Mouse (Mus musculus) activated CD4-positive, CD25-positive, alpha-beta regulatory T cell (primary cell): ENCODE data around the gene Map4k2. TPM values are rescaled to one million over a fixed set of nuclear protein-coding genes. Genes with fewer than 3 reads are reported as not detected.

Experiments used
- polyA plus RNA-seq, 2 experiments: library from polyadenylated mRNA; unstranded; fragments of 100-300 nt; shearing (Covaris generic); gene quantifications; one replicate each; pipeline ENCODE4 v1.2.1; 2017

The Map4k2 gene
- polyA plus RNA-seq: 100 to 1,000 TPM; 151 to 161 TPM

GRCm38 (mm10) chr19:6340524-6341452, at the start of gene Map4k2:
Gene Map4k2 (plus strand): TSS chr19:6341135.

GRCm38 (mm10) chr19:6306137-6306551, 34.8 kb upstream of the Map4k2 start, which contains the start of gene Cdc42bpg:
Gene Cdc42bpg (plus strand): TSS chr19:6306456.

GRCm38 (mm10) chr19:6334673-6335457, 6.1 kb upstream of the Map4k2 start, which contains the start of gene Men1:
Gene Men1 (plus strand): TSS chr19:6334979.

GRCm38 (mm10) chr19:6363411-6364240, 22.7 kb downstream of the Map4k2 start, which contains the start of gene Sf1:
Gene Sf1 (plus strand): TSS chr19:6363690.

GRCm38 (mm10) chr19:6384128-6384527, 43.2 kb downstream of the Map4k2 start, which contains the start of gene Pygm:
Gene Pygm (plus strand): TSS chr19:6384399.

GRCm38 (mm10) chr19:6399285-6400095, 58.6 kb downstream of the Map4k2 start, which contains the start of gene Rasgrp2:
Gene Rasgrp2 (plus strand): TSS chr19:6399340.

Other genes starting within 250 kb of the Map4k2 start
- gene AC131692.1, start 246.7 kb upstream of the Map4k2 start, polyA plus RNA-seq: not detected
- gene Naaladl1, start 235.4 kb upstream of the Map4k2 start, polyA plus RNA-seq: under 1 TPM in 1 of 2 experiments, not detected in 1; 0.18 TPM
- gene Sac3d1, start 222.5 kb upstream of the Map4k2 start, polyA plus RNA-seq: 10 to 100 TPM; 13.8 to 33.6 TPM
- 10 to 100 TPM; 30.2 to 35.6 TPM for gene Snx15, start 212.8 kb upstream of the Map4k2 start, polyA plus RNA-seq
- gene Batf2, start 200.2 kb upstream of the Map4k2 start, polyA plus RNA-seq: under 1 TPM in 1 of 2 experiments, not detected in 1; 0.75 TPM
- 10 to 100 TPM; 14.8 to 26.8 TPM for gene Arl2, start 199.6 kb upstream of the Map4k2 start, polyA plus RNA-seq
- not detected for gene Majin, start 156.7 kb upstream of the Map4k2 start, polyA plus RNA-seq
- not detected for gene Gpha2, start 114.8 kb upstream of the Map4k2 start, polyA plus RNA-seq
- 10 to 100 TPM; 11.2 to 16.8 TPM for gene Ppp2r5b, start 105.3 kb upstream of the Map4k2 start, polyA plus RNA-seq
- gene Atg2a, start 99.5 kb upstream of the Map4k2 start, polyA plus RNA-seq: 10 to 100 TPM; 13.3 to 32.4 TPM
- gene Ehd1, start 64.4 kb upstream of the Map4k2 start, polyA plus RNA-seq: 10 to 100 TPM; 34.9 to 43.9 TPM
- gene Cdc42bpg, start 34.7 kb upstream of the Map4k2 start, polyA plus RNA-seq: under 1 TPM; 0.20 to 0.64 TPM
- gene Men1, start 6.2 kb upstream of the Map4k2 start, polyA plus RNA-seq: 10 to 100 TPM; 33.5 to 46.0 TPM
- gene Sf1, start 22.6 kb downstream of the Map4k2 start, polyA plus RNA-seq: 100 to 1,000 TPM; 191 to 248 TPM
- 10 to 100 TPM in 1 of 2 experiments, 1 to 10 TPM in 1; 5.2 to 11.2 TPM for gene Pygm, start 43.3 kb downstream of the Map4k2 start, polyA plus RNA-seq
- gene Rasgrp2, start 58.2 kb downstream of the Map4k2 start, polyA plus RNA-seq: 100 to 1,000 TPM; 164 to 422 TPM
- gene Nrxn2, start 77.6 kb downstream of the Map4k2 start, polyA plus RNA-seq: under 1 TPM; 0.23 to 0.27 TPM
- under 1 TPM in 1 of 2 experiments, not detected in 1; 0.25 TPM for gene Slc22a12, start 201.9 kb downstream of the Map4k2 start, polyA plus RNA-seq